Mouse (Mus musculus) erythroblast, adult 5-6 weeks (primary cell): Measurements from ENCODE around the gene Lsamp. TPM values are rescaled to one million over a fixed set of nuclear protein-coding genes. Genes with fewer than 3 reads are reported as not detected.

Source experiments
- ATAC-seq: replicated peaks from 2 replicates; pipeline ENCODE4 v1.8.0; 2016; ENCODE audit warnings: moderate number of reproducible peaks, mild to moderate bottlenecking, moderate TSS enrichment, inconsistent platforms; ENCODE audit not compliant: poor library complexity, low FRiP score, severe bottlenecking
- total RNA-seq, 2 experiments: library from RNA; stranded (forward) in 1 of 2; stranded (reverse) in 1 of 2; fragments of 150-400 nt in 1 of 2; fragments of 200-764, 138-1000 nt in 1 of 2; gene quantifications; 2 replicates each; pipeline versions ENCODE4 v1.2.3 to v1.2.4; 2015 to 2017; ENCODE audit warnings: low replicate concordance in 2 of 2

Lsamp gene
- total RNA-seq, 2 experiments from 2014 or later, result not detected

GRCm38 (mm10) chr16:41827605-41827948 is 1843.4 kb downstream of the Lsamp start:
- no peak for ATAC-seq

- ATAC-seq, result no peak
Measured at GRCm38 (mm10) chr16:41834637-41835036, 1850.5 kb downstream of the Lsamp start.

GRCm38 (mm10) chr16:41835745-41836144 is 1851.6 kb downstream of the Lsamp start:
- no peak for ATAC-seq

GRCm38 (mm10) chr16:41839751-41840404 is 1855.7 kb downstream of the Lsamp start:
- ATAC-seq, result no peak

GRCm38 (mm10) chr16:41846903-41847302 is 1862.7 kb downstream of the Lsamp start:
- ATAC-seq, result no peak

- no peak for ATAC-seq
Measured at GRCm38 (mm10) chr16:41871917-41872593, 1887.9 kb downstream of the Lsamp start.

- ATAC-seq, result no peak
Measured at GRCm38 (mm10) chr16:41888546-41889165, 1904.5 kb downstream of the Lsamp start.

GRCm38 (mm10) chr16:41900783-41901182 is 1916.6 kb downstream of the Lsamp start:
- ATAC-seq, result no peak

GRCm38 (mm10) chr16:41903654-41904053 is 1919.5 kb downstream of the Lsamp start:
- no peak for ATAC-seq

- no peak for ATAC-seq
Measured at GRCm38 (mm10) chr16:41912584-41913193, 1928.5 kb downstream of the Lsamp start.

GRCm38 (mm10) chr16:41913346-41913745 is 1929.2 kb downstream of the Lsamp start:
- ATAC-seq, result no peak

GRCm38 (mm10) chr16:41916342-41916741 is 1932.2 kb downstream of the Lsamp start:
- ATAC-seq, result no peak

GRCm38 (mm10) chr16:41917057-41917821 is 1933.1 kb downstream of the Lsamp start:
- no peak for ATAC-seq

- no peak for ATAC-seq
Measured at GRCm38 (mm10) chr16:41929546-41929945, 1945.4 kb downstream of the Lsamp start.

- no peak for ATAC-seq
Measured at GRCm38 (mm10) chr16:41935701-41936100, 1951.5 kb downstream of the Lsamp start.

- ATAC-seq, result no peak
Measured at GRCm38 (mm10) chr16:41936908-41937595, 1952.9 kb downstream of the Lsamp start.

- no peak for ATAC-seq
Measured at GRCm38 (mm10) chr16:41937596-41937990, 1953.4 kb downstream of the Lsamp start.

- no peak for ATAC-seq
Measured at GRCm38 (mm10) chr16:41938258-41938657, 1954.1 kb downstream of the Lsamp start.

- ATAC-seq, result no peak
Measured at GRCm38 (mm10) chr16:41941591-41942315, 1957.6 kb downstream of the Lsamp start.
